Mouse (Mus musculus): ENCODE measurements around the gene Hephl1.
A peak's percentile ranks its signal among the peaks of the same experiment; 100 is the strongest.

Gene Hephl1

GRCm38 (mm10) chr9:15015223-15015956, 96.5 kb downstream of the Hephl1 start:
- DNase-seq = peak; percentile 25 to 50

GRCm38 (mm10) chr9:15007566-15007965, 104.3 kb downstream of the Hephl1 start:
- DNase-seq = no peak

- no peak for DNase-seq
These were observed 107.6 kb downstream of the Hephl1 start for GRCm38 (mm10) chr9:15004298-15004685.

- no peak for DNase-seq
These were observed 108.1 kb downstream of the Hephl1 start for GRCm38 (mm10) chr9:15003676-15004297.

- DNase-seq = no peak
These were observed 108.8 kb downstream of the Hephl1 start for GRCm38 (mm10) chr9:15002995-15003613.
